Mouse (Mus musculus) neural tube, embryonic 14.5 days (tissue): ENCODE results near the gene Reps2. TPM values are rescaled to one million over a fixed set of nuclear protein-coding genes. Genes with fewer than 3 reads are reported as not detected.

Experiments
- ATAC-seq: fragments of 200-750 bp; cut with Nextera tagmentation; 2 replicates; pipeline ENCODE4 v1.8.0; 2017; ENCODE audit warnings: low read depth, mild to moderate bottlenecking, moderate TSS enrichment, moderate library complexity
- H3K27ac ChIP-seq: fragments of 300-500 bp; sonication (generic); 2 replicates; pipeline ENCODE4 v1.5.1; 2014; ENCODE audit warnings: low read depth, mild to moderate bottlenecking, control low read depth, low read length, moderate library complexity, mixed read lengths
- H3K27me3 ChIP-seq: fragments of 300-500 bp; sonication (generic); 2 replicates; pipeline ENCODE4 v1.6.1; 2014; ENCODE audit warnings: low read length; ENCODE audit not compliant: control insufficient read depth, insufficient read depth
- H3K36me3 ChIP-seq: fragments of 300-500 bp; sonication (generic); 2 replicates; pipeline ENCODE4 v1.6.1; 2014; ENCODE audit warnings: low read length, mixed read lengths; ENCODE audit not compliant: control insufficient read depth, insufficient read depth
- H3K4me1 ChIP-seq: fragments of 300-500 bp; sonication (generic); 2 replicates; pipeline ENCODE4 v1.6.1; 2014; ENCODE audit warnings: low read length; ENCODE audit not compliant: control insufficient read depth, insufficient read depth
- H3K4me2 ChIP-seq: fragments of 300-500 bp; sonication (generic); 2 replicates; pipeline ENCODE4 v1.6.1; 2014; ENCODE audit warnings: mild to moderate bottlenecking, low read depth, low read length, control low read depth
- H3K4me3 ChIP-seq: fragments of 300-500 bp; sonication (generic); 2 replicates; pipeline ENCODE4 v1.5.1; 2014; ENCODE audit warnings: low read depth, low read length, control low read depth, mixed read lengths
- H3K9ac ChIP-seq: fragments of 300-500 bp; sonication (generic); replicated peaks from 2 replicates; pipeline ENCODE4 v1.6.1; 2014; ENCODE audit warnings: low read depth, mild to moderate bottlenecking, control low read depth, low read length, mixed read lengths
- H3K9me3 ChIP-seq: fragments of 300-500 bp; sonication (generic); 2 replicates; pipeline ENCODE4 v1.6.1; 2016; ENCODE audit warnings: low read length; ENCODE audit not compliant: control insufficient read depth
- WGBS: fragments of 180-500 bp; shearing (Covaris S2); extraction: QIAGEN DNeasy Blood & Tissue Kit; methylation state at CpG from one replicate; pipeline ENCODE4 v1.1.7; 2014; 5-methylcytosine and 5-hydroxymethylcytosine counted together
- polyA plus RNA-seq: library from polyadenylated mRNA; unstranded; fragments of >200 nt; fragmentation: Nextera tagmentation; extraction: Ambion mirVana; gene quantifications from 2 replicates; pipeline ENCODE4 v1.2.1, GENCODE M21; 2014

Gene Reps2
- polyA plus RNA-seq, 1 experiment from 2014 or later: 4.0 TPM

GRCm38 (mm10) chrX:162487734-162488133, 155.7 kb downstream of the Reps2 start:
- H3K4me3 ChIP-seq: no peak overlapping the region
- no peak overlapping the region for H3K27ac ChIP-seq
- H3K27me3 ChIP-seq: no peaks in the 10 kb centered on the region; the same call in 1 of the 2 replicates
- H3K9me3 ChIP-seq: no peaks in the 10 kb centered on the region
- H3K9ac ChIP-seq: no peak overlapping the region
- no peaks in the 10 kb centered on the region for H3K4me1 ChIP-seq
- H3K4me2 ChIP-seq: no peak overlapping the region
- no peaks in the 10 kb centered on the region for H3K36me3 ChIP-seq
- no peak for ATAC-seq

GRCm38 (mm10) chrX:162470213-162470612, 173.2 kb downstream of the Reps2 start:
- ATAC-seq: no peak
- Histone ChIP-seq H3K27ac (no peak overlapping the region), H3K4me3 (no peak overlapping the region), H3K4me1 (no peaks in the 10 kb centered on the region), H3K36me3 (no peaks in the 10 kb centered on the region), H3K27me3 (no peaks in the 10 kb centered on the region), H3K4me2 (no peak overlapping the region), H3K9ac (no peak overlapping the region), H3K9me3 (no peaks in the 10 kb centered on the region)
- WGBS: 80% methylated on average over 3 of the region's 3 CpGs

- WGBS: 80% methylated on average over 5 of the region's 5 CpGs
- ATAC-seq: no peak
- Histone ChIP-seq H3K4me2 (no peak overlapping the region), H3K9ac (no peak overlapping the region), H3K27ac (no peak overlapping the region), H3K4me1 (no peaks in the 10 kb centered on the region), H3K4me3 (no peak overlapping the region), H3K36me3 (no peaks in the 10 kb centered on the region), H3K27me3 (no peaks in the 10 kb centered on the region), H3K9me3 (no peaks in the 10 kb centered on the region)
These were observed 181.3 kb downstream of the Reps2 start for GRCm38 (mm10) chrX:162462156-162462555.

- WGBS: 95% methylated on average over 1 of the region's 1 CpGs
- H3K4me2 ChIP-seq: no peak overlapping the region
- H3K4me3 ChIP-seq: no peak overlapping the region
- no peak overlapping the region for H3K9ac ChIP-seq
- H3K36me3 ChIP-seq: no peaks in the 10 kb centered on the region
- H3K27me3 ChIP-seq: no peaks in the 10 kb centered on the region
- H3K4me1 ChIP-seq: no peaks in the 10 kb centered on the region
- H3K27ac ChIP-seq: no peak overlapping the region
- no peaks in the 10 kb centered on the region for H3K9me3 ChIP-seq
- no peak for ATAC-seq
These were observed 187.0 kb downstream of the Reps2 start for GRCm38 (mm10) chrX:162456445-162456844.

- Histone ChIP-seq H3K27ac (no peak overlapping the region), H3K27me3 (no peaks in the 10 kb centered on the region), H3K4me2 (no peak overlapping the region), H3K36me3 (no peaks in the 10 kb centered on the region), H3K9ac (no peak overlapping the region), H3K4me1 (no peaks in the 10 kb centered on the region), H3K9me3 (no peaks in the 10 kb centered on the region), H3K4me3 (no peak overlapping the region)
- no peak for ATAC-seq
- WGBS: 88% methylated on average over 1 of the region's 1 CpGs
These were observed 188.1 kb downstream of the Reps2 start for GRCm38 (mm10) chrX:162455364-162455763.

GRCm38 (mm10) chrX:162453821-162454402, 189.5 kb downstream of the Reps2 start:
- H3K4me1 ChIP-seq: no peaks in the 10 kb centered on the region
- H3K9ac ChIP-seq: no peak overlapping the region
- 68% methylated on average over 7 of the region's 7 CpGs for WGBS

GRCm38 (mm10) chrX:162452642-162453041, 190.8 kb downstream of the Reps2 start:
- Histone ChIP-seq H3K9me3 (no peaks in the 10 kb centered on the region), H3K9ac (no peak overlapping the region), H3K27me3 (no peaks in the 10 kb centered on the region), H3K4me1 (no peaks in the 10 kb centered on the region), H3K27ac (no peak overlapping the region), H3K4me3 (no peak overlapping the region), H3K36me3 (no peaks in the 10 kb centered on the region), H3K4me2 (no peak overlapping the region)
- no peak for ATAC-seq

More at GRCm38 (mm10) chrX:162453821-162454402, 189.5 kb downstream of the Reps2 start:
- Histone ChIP-seq H3K9me3 (no peaks in the 10 kb centered on the region), H3K27ac (no peak overlapping the region), H3K36me3 (no peaks in the 10 kb centered on the region), H3K27me3 (no peaks in the 10 kb centered on the region), H3K4me3 (no peak overlapping the region), H3K4me2 (no peak overlapping the region)
- ATAC-seq: no peak

- H3K4me2 ChIP-seq: no peak overlapping the region
- no peak overlapping the region for H3K27ac ChIP-seq
- whole genome bisulfite sequencing: 67% methylated on average over 6 of the region's 6 CpGs
- H3K4me1 ChIP-seq: no peaks in the 10 kb centered on the region
- H3K27me3 ChIP-seq: no peaks in the 10 kb centered on the region
- H3K36me3 ChIP-seq: no peaks in the 10 kb centered on the region
- no peaks in the 10 kb centered on the region for H3K9me3 ChIP-seq
- H3K4me3 ChIP-seq: no peak overlapping the region
- ATAC-seq: no peak
- H3K9ac ChIP-seq: no peak overlapping the region
These were observed 195.5 kb downstream of the Reps2 start for GRCm38 (mm10) chrX:162447974-162448373.

GRCm38 (mm10) chrX:162446678-162447318, 196.7 kb downstream of the Reps2 start:
- H3K4me2 ChIP-seq: no peak overlapping the region
- H3K27ac ChIP-seq: no peak overlapping the region
- ATAC-seq: no peak
- whole genome bisulfite sequencing: 94% methylated on average over 2 of the region's 2 CpGs
- no peaks in the 10 kb centered on the region for H3K27me3 ChIP-seq
- H3K9ac ChIP-seq: no peak overlapping the region
- H3K36me3 ChIP-seq: no peaks in the 10 kb centered on the region
- no peak overlapping the region for H3K4me3 ChIP-seq
- H3K4me1 ChIP-seq: no peaks in the 10 kb centered on the region
- no peaks in the 10 kb centered on the region for H3K9me3 ChIP-seq
